Mouse (Mus musculus) hindbrain, postnatal 0 days (tissue): Measurements from ENCODE around the gene Plekhg6. TPM values are rescaled to one million over a fixed set of nuclear protein-coding genes. Genes with fewer than 3 reads are reported as not detected.

Source experiments
- ATAC-seq: fragments of 200-750 bp; cut with Nextera tagmentation; 2 replicates; pipeline ENCODE4 v1.8.0; 2017; ENCODE audit warnings: mild to moderate bottlenecking, moderate TSS enrichment, moderate library complexity
- DNase-seq: peaks from one replicate; pipeline ENCODE4 v3.0.0-alpha.2; 2015; ENCODE audit warnings: low spot score
- H3K27ac ChIP-seq: fragments of 300-500 bp; sonication (generic); 2 replicates; pipeline ENCODE4 v1.5.1; 2014; ENCODE audit warnings: mild to moderate bottlenecking
- H3K27me3 ChIP-seq: fragments of 300-500 bp; sonication (generic); 2 replicates; pipeline ENCODE4 v1.6.1; 2014; ENCODE audit warnings: low read length, mixed read lengths; ENCODE audit not compliant: insufficient read depth
- H3K36me3 ChIP-seq: fragments of 300-500 bp; sonication (generic); 2 replicates; pipeline ENCODE4 v1.6.1; 2014; ENCODE audit warnings: low read length, mixed read lengths; ENCODE audit not compliant: insufficient read depth
- H3K4me1 ChIP-seq: fragments of 300-500 bp; sonication (generic); 2 replicates; pipeline ENCODE4 v1.6.1; 2014; ENCODE audit warnings: antibody characterized with exemption, low read length, mixed read lengths; ENCODE audit not compliant: insufficient read depth
- H3K4me2 ChIP-seq: fragments of 300-500 bp; sonication (generic); 2 replicates; pipeline ENCODE4 v1.6.1; 2014; ENCODE audit warnings: low read depth, mild to moderate bottlenecking, low read length, moderate library complexity, mixed read lengths
- H3K4me3 ChIP-seq: fragments of 300-500 bp; sonication (generic); 2 replicates; pipeline ENCODE4 v1.5.1; 2014; ENCODE audit warnings: low read length
- H3K9ac ChIP-seq: fragments of 300-500 bp; sonication (generic); replicated peaks from 2 replicates; pipeline ENCODE4 v1.6.1; 2014; ENCODE audit warnings: mild to moderate bottlenecking, low read length, moderate library complexity, mixed read lengths
- H3K9me3 ChIP-seq: fragments of 300-500 bp; sonication (generic); 2 replicates; pipeline ENCODE4 v1.6.1; 2016; ENCODE audit warnings: low read length, mixed read lengths
- CTCF ChIP-seq: IDR thresholded peaks from 2 replicates; pipeline ENCODE4 v1.5.1; 2016; ENCODE audit warnings: antibody characterized with exemption, control low read depth, low read depth
- WGBS: fragments of 180-500 bp; shearing (Covaris S2); extraction: QIAGEN DNeasy Blood & Tissue Kit; methylation state at CpG from one replicate; pipeline ENCODE4 v1.1.7; 2014; 5-methylcytosine and 5-hydroxymethylcytosine counted together
- polyA plus RNA-seq: library from polyadenylated mRNA; unstranded; fragments of >200 nt; fragmentation: Nextera tagmentation; extraction: Ambion mirVana; gene quantifications from 2 replicates; pipeline ENCODE4 v1.2.1, GENCODE M21; 2015
- total RNA-seq: library from RNA; depleted of rRNA; stranded (reverse); fragments of >200 nt; gene quantifications from 2 replicates; pipeline ENCODE4 v1.2.3, GENCODE M21; 2014

Plekhg6 gene
- total and polyA plus RNA-seq, 2 experiments from 2014 or later: 0.68 to 0.74 TPM

- H3K4me3 ChIP-seq: no peak overlapping the region
- peaks cover 4% of the 10 kb centered on the region; the same call in 1 of the 2 replicates for H3K4me1 ChIP-seq
- no peak for TF ChIP-seq CTCF
- no peaks in the 10 kb centered on the region for H3K9me3 ChIP-seq
- 52% methylated on average over 4 of the region's 4 CpGs for WGBS
- ATAC-seq (no peak), DNase-seq (no peak)
- no peaks in the 10 kb centered on the region for H3K36me3 ChIP-seq
- no peak overlapping the region for H3K4me2 ChIP-seq
- peaks cover 10% of the 10 kb centered on the region; the same call in 1 of the 2 replicates for H3K27me3 ChIP-seq
- no peak overlapping the region for H3K9ac ChIP-seq
- no peak overlapping the region for H3K27ac ChIP-seq
These were observed 12.7 kb downstream of the Plekhg6 start for GRCm38 (mm10) chr6:125367758-125368371.

- WGBS: 76% methylated on average over 1 of the region's 1 CpGs
- peaks cover 13% of the 10 kb centered on the region for H3K27me3 ChIP-seq
- H3K4me1 ChIP-seq: peaks cover 8% of the 10 kb centered on the region; the same call in 1 of the 2 replicates
- H3K4me3 ChIP-seq: no peak overlapping the region
- H3K36me3 ChIP-seq: no peaks in the 10 kb centered on the region
- H3K9me3 ChIP-seq: no peaks in the 10 kb centered on the region
- no peak overlapping the region for H3K4me2 ChIP-seq
- no peak for ATAC-seq
- TF ChIP-seq CTCF: no peak
- no peak for DNase-seq
- H3K9ac ChIP-seq: no peak overlapping the region
- no peak overlapping the region for H3K27ac ChIP-seq
These were observed 14.5 kb downstream of the Plekhg6 start for GRCm38 (mm10) chr6:125366133-125366532.

GRCm38 (mm10) chr6:125365522-125365921 lies 15.1 kb downstream of the Plekhg6 start:
- 85% methylated on average over 5 of the region's 5 CpGs for WGBS
- ATAC-seq: no peak
- peaks cover 13% of the 10 kb centered on the region for H3K27me3 ChIP-seq

GRCm38 (mm10) chr6:125364448-125364847 lies 16.1 kb downstream of the Plekhg6 start:
- WGBS: 12% methylated on average over 8 of the region's 8 CpGs
- peak; percentile 52 for TF ChIP-seq CTCF
- Histone ChIP-seq H3K4me2 (no peak overlapping the region), H3K36me3 (no peaks in the 10 kb centered on the region), H3K4me1 (peaks cover 8% of the 10 kb centered on the region; the same call in 1 of the 2 replicates), H3K27ac (no peak overlapping the region), H3K9ac (no peak overlapping the region), H3K27me3 (peaks cover 13% of the 10 kb centered on the region), H3K9me3 (no peaks in the 10 kb centered on the region), H3K4me3 (no peak overlapping the region)
- ATAC-seq (no peak), DNase-seq (no peak)

More at GRCm38 (mm10) chr6:125365522-125365921, 15.1 kb downstream of the Plekhg6 start:
- no peak for TF ChIP-seq CTCF
- H3K4me1 ChIP-seq: peaks cover 8% of the 10 kb centered on the region; the same call in 1 of the 2 replicates
- H3K36me3 ChIP-seq: no peaks in the 10 kb centered on the region
- no peak overlapping the region for H3K4me2 ChIP-seq
- no peaks in the 10 kb centered on the region for H3K9me3 ChIP-seq
- H3K9ac ChIP-seq: no peak overlapping the region
- DNase-seq: no peak
- H3K4me3 ChIP-seq: no peak overlapping the region
- H3K27ac ChIP-seq: no peak overlapping the region

- 11% methylated on average over 23 of the region's 23 CpGs for WGBS
- DNase-seq: no peak
- no peak overlapping the region for H3K9ac ChIP-seq
These were observed 16.9 kb downstream of the Plekhg6 start for GRCm38 (mm10) chr6:125363451-125364242.

GRCm38 (mm10) chr6:125363021-125363420 lies 17.6 kb downstream of the Plekhg6 start:
- Histone ChIP-seq H3K4me3 (peak overlapping the region; percentile 6; the same call in 1 of the 2 replicates), H3K27ac (no peak overlapping the region)

More at GRCm38 (mm10) chr6:125363451-125364242, 16.9 kb downstream of the Plekhg6 start:
- Histone ChIP-seq H3K4me3 (no peak overlapping the region), H3K27ac (no peak overlapping the region), H3K36me3 (no peaks in the 10 kb centered on the region), H3K27me3 (peaks cover 13% of the 10 kb centered on the region), H3K9me3 (no peaks in the 10 kb centered on the region), H3K4me2 (0 out of 2 replicates have a peak overlapping the region, but pooled peaks have one; percentile 1), H3K4me1 (peaks cover 8% of the 10 kb centered on the region; the same call in 1 of the 2 replicates)
- TF ChIP-seq CTCF: peak; percentile 37; the same call in 1 of the 2 replicates
- no peak for ATAC-seq

More at GRCm38 (mm10) chr6:125363021-125363420, 17.6 kb downstream of the Plekhg6 start:
- Histone ChIP-seq H3K27me3 (peaks cover 13% of the 10 kb centered on the region), H3K36me3 (no peaks in the 10 kb centered on the region), H3K4me1 (peaks cover 8% of the 10 kb centered on the region; the same call in 1 of the 2 replicates), H3K9ac (no peak overlapping the region), H3K9me3 (no peaks in the 10 kb centered on the region), H3K4me2 (0 out of 2 replicates have a peak overlapping the region, but pooled peaks have one; percentile 1)
- no peak for DNase-seq
- 23% methylated on average over 15 of the region's 15 CpGs for WGBS
- TF ChIP-seq CTCF: no peak
- 0 out of 2 replicates have a peak, but pooled peaks have one; percentile 7 for ATAC-seq
